8 mouse cellular contexts compared by ENCODE assay signal in the genomic region with DNA sequence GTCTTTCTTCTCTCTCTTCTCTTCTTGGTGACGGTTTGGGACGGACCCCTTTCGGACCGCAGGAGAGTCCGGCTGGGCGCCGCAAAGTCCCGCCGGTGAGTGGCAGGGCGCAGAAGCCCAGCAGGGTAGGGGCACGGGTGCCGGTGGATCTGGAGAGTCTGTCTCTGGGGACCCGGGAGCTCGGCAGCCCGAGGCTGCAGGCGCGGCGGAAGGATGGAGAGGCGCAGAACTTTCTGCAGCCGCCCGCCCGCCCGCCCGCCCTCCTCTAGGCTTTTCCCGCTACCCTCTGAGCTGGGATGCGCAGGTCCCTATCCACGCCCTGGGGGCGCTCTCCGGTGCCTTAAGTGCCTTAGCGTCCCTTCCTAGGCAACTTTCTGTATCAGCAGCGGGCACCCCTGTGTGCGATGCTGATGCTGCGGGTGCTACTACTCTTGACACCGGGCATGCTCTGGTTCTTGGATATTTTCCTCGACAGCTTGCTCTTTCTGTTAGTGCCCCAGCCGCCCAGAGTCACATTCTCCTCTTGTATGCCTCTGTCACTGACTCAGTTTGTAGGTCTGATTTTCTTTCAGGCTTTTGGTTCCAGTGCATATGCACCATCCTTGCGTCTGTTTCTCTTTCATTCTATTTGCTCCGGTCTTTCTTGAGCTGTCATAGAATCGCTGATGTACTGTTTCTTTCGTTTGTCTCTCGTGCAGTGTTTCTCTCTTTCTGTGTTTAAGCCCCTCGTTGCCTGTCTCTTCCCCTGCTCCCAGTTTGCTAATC. TPM values are rescaled to one million over a fixed set of nuclear protein-coding genes. Genes with fewer than 3 reads are reported as not detected.
DNase-seq lines count a peak whose midpoint lies in the region; ATAC-seq and TF ChIP-seq lines count a peak whose summit lies in the region.

No protein-coding gene starts in this region.

- no peak for DNase-seq in lung, postnatal 0 days (ENCODE audit: low spot score)
- DNase-seq in lung, postnatal 10 days, result no peak
- peak; percentile 59 for DNase-seq in embryonic facial prominence, embryonic 14.5 days (ENCODE audit: low spot score)
- DNase-seq in layer of hippocampus, adult 18-20 months (ENCODE audit: low spot score in 2 of 2), result peak; percentile 52 to 76
- peak; percentile 37 for DNase-seq in testis, postnatal 10 days (ENCODE audit: low spot score)
- no peak for DNase-seq in kidney, adult 11 months

- no peak for TF ChIP-seq EP300 in lung, postnatal 0 days (IDR thresholded peaks at IDR 0.05)

- H3K27me3 ChIP-seq in lung, postnatal 0 days (replicated peaks; ENCODE audit: insufficient read depth, low read length), result peaks cover 16% of the 10 kb centered on the region
- peaks cover 39% of the 10 kb centered on the region for H3K27me3 ChIP-seq in embryonic facial prominence, embryonic 14.5 days (replicated peaks; ENCODE audit: control insufficient read depth, insufficient read depth, low read length)
- H3K27me3 ChIP-seq in midbrain, embryonic 12.5 days, result peaks cover 31% of the 10 kb centered on the region

- H3K4me2 ChIP-seq in lung, postnatal 0 days (replicated peaks; ENCODE audit: low read depth, low read length), result peak overlapping the region; percentile 58
- H3K4me2 ChIP-seq in embryonic facial prominence, embryonic 14.5 days (ENCODE audit: low read depth, low read length), result peak overlapping the region; percentile 89
- peak overlapping the region; percentile 97 for H3K4me2 ChIP-seq in midbrain, embryonic 12.5 days (replicated peaks)

- 0 out of 2 replicates have a peak, but pooled peaks have one; percentile 3 for ATAC-seq in lung, postnatal 0 days
- peak; percentile 59; the same call in 1 of the 2 replicates for ATAC-seq in embryonic facial prominence, embryonic 14.5 days (ENCODE audit: low read depth)
- ATAC-seq in midbrain, embryonic 12.5 days (ENCODE audit: low FRiP score, low read depth), result peak; percentile 47
- ATAC-seq in CD4-positive, CD25-positive, alpha-beta regulatory T cell, adult 4 months, result no peak

- no peak overlapping the region for H3K27ac ChIP-seq in lung, postnatal 0 days (ENCODE audit: low read length)
- H3K27ac ChIP-seq in embryonic facial prominence, embryonic 14.5 days (replicated peaks; ENCODE audit: low read depth, low read length), result no peak overlapping the region
- peak overlapping the region; percentile 67 for H3K27ac ChIP-seq in midbrain, embryonic 12.5 days (replicated peaks)

- TF ChIP-seq CTCF in lung, postnatal 0 days (IDR thresholded peaks at IDR 0.05), result no peak

- H3K4me3 ChIP-seq in lung, postnatal 0 days (ENCODE audit: low read depth, low read length), result peak overlapping the region; percentile 33
- H3K4me3 ChIP-seq in embryonic facial prominence, embryonic 14.5 days (ENCODE audit: low read depth, low read length), result peak overlapping the region; percentile 52
- H3K4me3 ChIP-seq in midbrain, embryonic 12.5 days, result peak overlapping the region; percentile 61

- no peaks in the 10 kb centered on the region for H3K36me3 ChIP-seq in lung, postnatal 0 days (ENCODE audit: insufficient read depth, low read length)
- no peaks in the 10 kb centered on the region for H3K36me3 ChIP-seq in embryonic facial prominence, embryonic 14.5 days (ENCODE audit: control insufficient read depth, insufficient read depth, low read length)
- H3K36me3 ChIP-seq in midbrain, embryonic 12.5 days, result no peaks in the 10 kb centered on the region

- H3K9ac ChIP-seq in lung, postnatal 0 days (replicated peaks; ENCODE audit: low read depth), result no peak overlapping the region
- peak overlapping the region; percentile 54 for H3K9ac ChIP-seq in embryonic facial prominence, embryonic 14.5 days (ENCODE audit: low read depth, low read length)
- H3K9ac ChIP-seq in midbrain, embryonic 12.5 days (replicated peaks), result peak overlapping the region; percentile 59

- under 1% methylated on average over 33 of the region's 42 CpGs for WGBS in lung, postnatal 0 days
- 5% methylated on average over 16 of the region's 42 CpGs for WGBS in embryonic facial prominence, embryonic 14.5 days
- under 1% methylated on average over 39 of the region's 42 CpGs for WGBS in midbrain, embryonic 12.5 days

- no peaks in the 10 kb centered on the region for H3K4me1 ChIP-seq in lung, postnatal 0 days (ENCODE audit: insufficient read depth, low read depth, low read length)
- no peaks in the 10 kb centered on the region for H3K4me1 ChIP-seq in embryonic facial prominence, embryonic 14.5 days (ENCODE audit: control insufficient read depth, insufficient read depth, low read length)
- H3K4me1 ChIP-seq in midbrain, embryonic 12.5 days, result peaks cover 5% of the 10 kb centered on the region

- H3K9me3 ChIP-seq in lung, postnatal 0 days (ENCODE audit: low read length), result no peaks in the 10 kb centered on the region
- no peaks in the 10 kb centered on the region for H3K9me3 ChIP-seq in embryonic facial prominence, embryonic 14.5 days (ENCODE audit: control insufficient read depth, low read length)
- H3K9me3 ChIP-seq in midbrain, embryonic 12.5 days, result no peaks in the 10 kb centered on the region

RNA-seq across cellular contexts. Expression of a gene that starts 0.8 kb away (rescaled TPM):
- polyA plus RNA-seq in lung, postnatal 0 days (2015; fragmentation: Nextera tagmentation; extraction: Ambion mirVana), result 0.74 and 0.80 TPM in 2 replicates
- 1.6 and 2.1 TPM in 2 replicates for polyA plus RNA-seq in embryonic facial prominence, embryonic 14.5 days (2014; fragmentation: Nextera tagmentation; extraction: Ambion mirVana)
- 10 to 100 TPM; 22.5 to 30.8 TPM for total RNA-seq in layer of hippocampus, adult 18-20 months (2021)
- polyA plus RNA-seq in midbrain, embryonic 12.5 days (2016; fragmentation: Nextera tagmentation; extraction: Ambion mirVana), result 2.8 and 3.8 TPM in 2 replicates
- not detected for polyA plus RNA-seq in CD4-positive, CD25-positive, alpha-beta regulatory T cell, adult 4 months (2017; shearing (Covaris generic))

Comparison
In these comparisons a context has a peak if more than half of its experiments do, and no peak if none do; other contexts are left out.
1. DNase-seq: peak in embryonic facial prominence, embryonic 14.5 days (single experiment), layer of hippocampus, adult 18-20 months (2 of 2) and testis, postnatal 10 days (single experiment); none in lung, postnatal 0 days (single experiment), lung, postnatal 10 days (single experiment) and kidney, adult 11 months (single experiment).
2. Peak in every context shown above with its lines, with median percentiles within 50 percentile points of each other: H3K4me2 ChIP-seq and H3K4me3 ChIP-seq.